10 mouse cellular contexts compared by ENCODE assay signal in genomic region chr6:87257981-87258775, GRCm38 (mm10).
DNase-seq lines count a peak whose midpoint lies in the region; ATAC-seq and TF ChIP-seq lines count a peak whose summit lies in the region.
"Had no signal": no experiment of that assay in that cellular context is flagged by ENCODE, and none has a peak within 500 bp of the region (broad histone marks: within the 10 kb centered on the region; RNA-seq: fewer than 3 reads in every experiment).

No protein-coding gene starts in this region.

- H3K9ac ChIP-seq in hindbrain, postnatal 0 days (replicated peaks; ENCODE audit: low read length): no peak overlapping the region
- H3K9ac ChIP-seq in hindbrain, embryonic 13.5 days: no peak overlapping the region
- H3K9ac ChIP-seq in forebrain, postnatal 0 days: no peak overlapping the region
- H3K9ac ChIP-seq: heart, embryonic 13.5 days; liver, embryonic 14.5 days had no signal

- H3K27me3 ChIP-seq in hindbrain, postnatal 0 days (ENCODE audit: insufficient read depth, low read length): no peaks in the 10 kb centered on the region
- no peaks in the 10 kb centered on the region for H3K27me3 ChIP-seq in hindbrain, embryonic 13.5 days
- no peaks in the 10 kb centered on the region for H3K27me3 ChIP-seq in forebrain, postnatal 0 days (ENCODE audit: insufficient read depth, low read length)
- H3K27me3 ChIP-seq: heart, embryonic 13.5 days had no signal

- ATAC-seq in hindbrain, postnatal 0 days: peak; percentile 29; the same call in 1 of the 2 replicates
- no peak for ATAC-seq in hindbrain, embryonic 13.5 days (ENCODE audit: low FRiP score)
- peak; percentile 88 for ATAC-seq in forebrain, postnatal 0 days

- peak overlapping the region; percentile 42; the same call in 1 of the 2 replicates for H3K27ac ChIP-seq in hindbrain, postnatal 0 days
- H3K27ac ChIP-seq in hindbrain, embryonic 13.5 days: no peak overlapping the region
- no peak overlapping the region for H3K27ac ChIP-seq in forebrain, postnatal 0 days (ENCODE audit: low read depth, low read length)
- H3K27ac ChIP-seq: heart, embryonic 13.5 days; liver, embryonic 14.5 days had no signal

- 51% methylated on average over 7 of the region's 7 CpGs for WGBS in hindbrain, postnatal 0 days
- 83% methylated on average over 7 of the region's 7 CpGs for WGBS in hindbrain, embryonic 13.5 days
- 53% methylated on average over 7 of the region's 7 CpGs for WGBS in forebrain, postnatal 0 days

- no peak overlapping the region for H3K4me3 ChIP-seq in hindbrain, postnatal 0 days (ENCODE audit: low read length)
- no peak overlapping the region for H3K4me3 ChIP-seq in hindbrain, embryonic 13.5 days
- no peak overlapping the region for H3K4me3 ChIP-seq in forebrain, postnatal 0 days (ENCODE audit: low read depth, low read length)
- H3K4me3 ChIP-seq: heart, embryonic 13.5 days had no signal

- peak; percentile 51 for DNase-seq in hindbrain, postnatal 0 days (ENCODE audit: low spot score)
- DNase-seq in forebrain, postnatal 0 days: peak; percentile 72
- peak; percentile 35 to 54 for DNase-seq in left cerebral cortex, adult 9 months (ENCODE audit: low spot score in 2 of 2)
- peak; percentile 34 for DNase-seq in right cerebral cortex, postnatal 14 days
- DNase-seq in testis, postnatal 14 days (ENCODE audit: low spot score): no peak
- DNase-seq in urinary bladder, postnatal 36 days (ENCODE audit: low spot score in 2 of 2): no peak
- no peak for DNase-seq in ovary, postnatal 10 days (ENCODE audit: low spot score)

- peaks cover 17% of the 10 kb centered on the region for H3K4me1 ChIP-seq in hindbrain, postnatal 0 days (ENCODE audit: insufficient read depth, low read length)
- H3K4me1 ChIP-seq in hindbrain, embryonic 13.5 days (replicated peaks): peaks cover 16% of the 10 kb centered on the region
- H3K4me1 ChIP-seq in forebrain, postnatal 0 days (ENCODE audit: insufficient read depth): peaks cover 5% of the 10 kb centered on the region; the same call in 1 of the 2 replicates

- no peak overlapping the region for H3K4me2 ChIP-seq in hindbrain, postnatal 0 days (ENCODE audit: low read depth, low read length)
- no peak overlapping the region for H3K4me2 ChIP-seq in hindbrain, embryonic 13.5 days
- no peak overlapping the region for H3K4me2 ChIP-seq in forebrain, postnatal 0 days (ENCODE audit: low read depth)
- H3K4me2 ChIP-seq: heart, embryonic 13.5 days had no signal

- TF ChIP-seq CTCF in hindbrain, postnatal 0 days (IDR thresholded peaks at IDR 0.05; ENCODE audit: low read depth): no peak
- no peak for TF ChIP-seq CTCF in forebrain, postnatal 0 days (IDR thresholded peaks at IDR 0.05; ENCODE audit: low read depth)

- no peaks in the 10 kb centered on the region for H3K9me3 ChIP-seq in hindbrain, postnatal 0 days (ENCODE audit: low read length)
- H3K9me3 ChIP-seq in hindbrain, embryonic 13.5 days: no peaks in the 10 kb centered on the region
- no peaks in the 10 kb centered on the region for H3K9me3 ChIP-seq in forebrain, postnatal 0 days (ENCODE audit: low read length)
- H3K9me3 ChIP-seq: heart, embryonic 13.5 days had no signal

- no peaks in the 10 kb centered on the region for H3K36me3 ChIP-seq in hindbrain, postnatal 0 days (ENCODE audit: insufficient read depth, low read length)
- H3K36me3 ChIP-seq in hindbrain, embryonic 13.5 days: no peaks in the 10 kb centered on the region
- H3K36me3 ChIP-seq in forebrain, postnatal 0 days (ENCODE audit: insufficient read depth): no peaks in the 10 kb centered on the region

Comparison
In these comparisons a context has a peak if more than half of its experiments do, and no peak if none do; other contexts are left out.
1. DNase-seq: peak in hindbrain, postnatal 0 days (single experiment), forebrain, postnatal 0 days (single experiment), left cerebral cortex, adult 9 months (2 of 2) and right cerebral cortex, postnatal 14 days (single experiment); none in testis, postnatal 14 days (single experiment), urinary bladder, postnatal 36 days (0 of 2) and ovary, postnatal 10 days (single experiment).